Mouse (Mus musculus) cerebellum, adult (tissue): ENCODE data around the gene Pitpnc1.
A peak's percentile ranks its signal among the peaks of the same experiment; 100 is the strongest.

ENCODE experiments used
- ATAC-seq: cut with Nextera tagmentation; 2 replicates; pipeline ENCODE4 v1.9.2; 2017; ENCODE audit warnings: mild to moderate bottlenecking, moderate library complexity, mixed read lengths; ENCODE audit not compliant: insufficient number of reproducible peaks, low FRiP score, low TSS enrichment

Pitpnc1 gene

DNA sequence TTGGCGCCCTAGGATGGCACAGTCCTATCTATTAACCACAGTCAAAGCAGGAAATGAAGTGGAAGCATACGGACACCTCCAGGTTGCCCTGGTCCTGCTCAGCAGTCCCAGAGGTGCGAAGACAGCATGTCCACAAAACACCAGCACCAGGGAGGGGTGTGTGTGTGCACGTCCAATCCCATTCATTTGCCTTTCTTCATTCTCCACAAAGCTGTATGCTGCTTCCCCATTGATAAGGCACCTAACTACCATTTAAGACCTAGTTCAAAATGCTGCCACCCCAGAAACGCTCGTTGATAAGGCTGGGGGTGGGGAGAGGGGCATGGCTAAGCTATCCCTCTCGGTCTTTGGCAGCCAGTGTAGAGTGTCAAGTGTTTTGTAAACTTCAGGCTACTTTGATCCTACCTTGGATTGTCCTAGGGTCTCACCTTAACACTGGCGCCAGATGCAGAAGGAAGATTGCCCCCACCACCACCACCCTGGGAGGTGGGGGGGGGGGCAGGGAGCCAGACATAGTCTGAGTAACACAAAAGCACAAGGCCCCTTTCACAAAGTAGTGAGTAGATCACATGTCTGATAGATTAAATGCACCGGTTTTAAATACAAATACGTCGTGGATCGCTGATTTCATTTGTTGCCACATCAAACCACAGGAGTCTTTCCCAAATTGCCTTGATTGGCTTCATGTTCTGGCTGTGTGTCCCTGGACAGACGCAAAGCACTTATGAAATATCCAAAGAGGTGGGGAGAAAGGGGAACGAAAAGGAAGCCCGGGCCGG lies 2.1 kb downstream of the Pitpnc1 start:
- 0 out of 2 replicates have a peak, but pooled peaks have one; percentile 4 for ATAC-seq

DNA sequence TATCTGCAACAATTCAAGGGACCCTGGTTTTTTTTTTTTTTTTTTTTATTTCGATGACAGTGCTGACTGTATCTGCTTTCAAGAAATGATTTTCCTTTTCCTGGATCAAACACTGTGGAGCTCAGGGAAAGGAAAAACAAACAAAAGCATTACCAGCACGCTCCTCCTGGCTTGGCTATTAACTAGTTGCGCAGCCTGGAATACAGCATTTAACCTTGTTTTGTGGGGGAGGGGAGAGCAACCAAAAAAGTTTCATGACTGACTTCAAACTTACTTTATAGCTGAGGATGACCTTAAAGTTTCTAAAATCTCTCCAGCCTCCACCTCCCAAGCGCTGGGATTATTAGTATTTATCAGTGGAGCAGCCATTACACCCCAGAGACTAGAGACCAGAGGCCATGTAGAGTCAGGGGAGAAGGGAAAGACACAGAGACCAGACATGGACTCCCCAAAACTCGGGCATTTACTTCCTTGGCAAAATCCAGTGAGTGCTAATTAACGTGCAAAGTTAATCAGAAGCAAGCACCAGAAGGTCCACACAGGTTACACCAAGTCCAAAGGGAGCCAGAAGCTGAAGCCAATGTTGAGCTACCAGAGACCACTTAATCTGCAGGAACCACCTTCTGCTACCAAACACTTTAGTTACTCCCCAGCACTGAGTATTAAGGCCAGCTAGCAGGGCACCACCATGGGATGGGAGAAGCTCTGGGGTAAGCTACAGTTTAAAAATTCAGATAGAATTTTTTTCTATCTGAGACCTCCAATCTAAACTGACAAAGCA lies 3.7 kb downstream of the Pitpnc1 start:
- no peak for ATAC-seq

DNA sequence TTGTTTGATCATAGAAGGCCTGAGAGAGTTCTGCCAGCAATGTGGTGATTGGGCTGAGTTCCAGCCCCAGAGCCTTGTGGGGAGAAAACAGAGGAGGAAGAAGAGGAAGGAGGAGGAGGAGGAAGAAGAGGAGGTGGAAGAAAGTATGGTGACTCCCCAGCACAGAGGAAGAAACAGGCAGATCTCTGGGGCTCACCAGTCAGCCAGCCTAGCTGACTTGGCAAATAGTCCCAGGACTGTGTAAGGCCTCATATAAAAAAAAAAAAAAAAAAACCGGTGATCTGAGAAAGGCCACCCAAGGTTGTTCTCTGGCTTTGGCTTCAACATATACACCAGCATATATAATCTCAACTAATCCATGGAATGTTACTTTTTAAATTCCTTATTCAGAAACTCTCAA lies 4.5 kb downstream of the Pitpnc1 start:
- no peak for ATAC-seq

DNA sequence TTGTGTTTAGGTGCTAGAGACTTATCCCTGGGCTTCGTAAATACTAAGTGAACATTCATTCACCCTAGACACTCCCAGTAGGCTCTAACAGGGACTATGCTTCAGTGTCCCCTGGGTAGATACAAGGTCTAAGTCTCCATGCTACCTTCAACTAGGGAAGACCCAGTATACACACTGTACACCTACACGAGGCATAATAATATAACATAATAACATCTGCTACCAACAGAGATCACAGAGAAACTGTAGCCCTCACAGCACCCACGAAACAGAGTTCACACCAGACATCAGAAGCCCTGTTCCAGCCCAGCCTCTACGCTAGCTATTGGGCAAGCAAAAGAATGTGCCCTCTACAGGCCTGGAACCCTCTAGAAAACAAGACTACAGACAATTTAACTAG lies 5.5 kb downstream of the Pitpnc1 start:
- no peak for ATAC-seq

DNA sequence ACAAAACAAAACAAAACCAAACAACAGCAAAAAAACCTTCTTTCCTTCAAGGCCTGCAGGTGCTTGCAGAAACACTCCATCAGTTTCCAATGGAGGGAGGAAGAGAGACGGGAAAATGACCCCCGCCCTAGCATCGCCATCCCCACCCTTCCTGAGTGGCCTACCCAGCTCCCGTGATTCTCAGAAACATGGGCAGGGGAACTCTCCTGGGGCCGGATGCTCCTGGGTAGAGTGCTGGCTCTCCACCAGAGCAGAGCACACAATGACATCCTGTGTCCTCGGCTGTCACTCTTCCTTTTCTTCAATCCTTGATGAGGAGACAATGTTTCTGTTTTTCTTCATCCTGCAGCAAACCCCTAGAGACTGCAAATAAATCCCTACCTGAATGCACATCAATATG lies 6.4 kb downstream of the Pitpnc1 start:
- no peak for ATAC-seq

DNA sequence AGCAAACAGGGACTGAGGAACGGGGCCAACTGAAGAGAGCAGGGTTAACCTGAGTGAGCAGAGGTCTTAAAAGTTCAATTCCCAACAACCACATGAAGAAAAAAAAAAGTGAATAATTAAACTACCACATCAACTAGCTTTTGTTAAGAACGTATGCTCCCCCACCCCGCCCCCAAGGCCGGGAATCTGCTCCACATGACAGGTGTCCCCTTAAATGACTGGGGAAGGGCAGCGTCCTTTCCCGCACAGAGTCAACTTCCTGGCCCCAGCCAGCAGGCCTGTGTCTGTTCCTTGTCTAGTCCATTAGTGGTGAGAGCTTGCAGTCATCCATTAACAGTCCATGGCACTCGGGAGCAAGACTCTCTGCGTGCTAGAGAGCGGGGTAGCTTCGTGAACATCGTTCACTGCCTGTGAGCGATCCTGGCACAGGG lies 7.2 kb downstream of the Pitpnc1 start:
- no peak for ATAC-seq

DNA sequence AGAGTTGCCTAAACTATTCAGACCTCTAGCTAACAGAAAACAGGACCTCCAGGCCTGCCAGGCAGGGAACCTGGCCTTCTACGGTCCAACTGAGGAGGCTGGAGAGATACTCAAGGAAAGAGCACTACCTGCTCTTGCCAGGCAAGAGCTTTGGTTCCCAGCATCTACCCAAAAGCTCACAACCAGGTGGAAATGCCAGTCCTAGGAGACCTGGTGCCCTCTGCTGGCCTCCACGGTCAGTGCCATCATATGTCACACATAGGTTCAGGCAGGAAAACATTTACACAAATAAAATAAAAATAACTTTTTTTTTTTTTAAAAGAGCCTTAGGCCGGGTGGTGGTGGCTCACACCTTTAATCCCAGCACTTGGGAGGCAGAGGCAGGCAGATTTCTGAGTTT lies 8.0 kb downstream of the Pitpnc1 start:
- no peak for ATAC-seq

DNA sequence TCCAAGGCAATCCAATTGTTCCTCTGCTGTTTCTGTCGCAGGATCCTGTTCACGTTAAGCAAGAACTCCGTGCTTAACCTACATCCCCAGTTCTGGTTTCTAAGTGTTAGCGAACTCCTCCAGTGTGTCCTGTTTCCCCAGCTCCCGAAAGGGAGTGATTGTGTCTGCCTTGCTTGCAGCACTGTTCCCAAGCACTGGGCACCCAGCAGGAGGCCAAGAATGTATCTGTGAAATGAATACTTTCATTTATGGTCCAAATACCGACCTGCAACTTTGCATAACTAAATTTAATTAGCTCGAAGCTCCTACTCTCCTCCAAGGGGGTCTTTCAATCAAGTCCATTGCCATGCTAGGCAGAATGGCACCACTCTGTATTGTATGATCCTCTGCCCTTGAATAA lies 10.7 kb downstream of the Pitpnc1 start:
- ATAC-seq = no peak

DNA sequence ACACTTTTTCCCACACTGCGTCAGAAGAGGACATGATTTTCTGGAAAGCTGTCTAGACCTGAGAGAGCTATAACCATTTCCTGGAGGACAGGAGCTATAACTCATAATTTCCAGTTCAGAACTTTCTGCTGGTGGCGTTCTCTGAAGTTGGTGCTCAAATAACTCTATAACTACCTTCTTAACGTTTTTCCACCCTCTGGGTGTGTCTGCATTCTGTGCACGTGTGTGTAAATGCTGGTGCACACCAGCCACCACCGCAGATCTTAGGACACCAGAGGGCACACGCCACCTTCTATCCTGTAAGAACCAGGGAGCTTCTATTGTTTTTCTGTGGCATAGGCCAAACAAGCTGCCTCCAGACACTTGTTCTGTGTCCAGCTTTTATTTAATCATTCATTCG lies 11.5 kb downstream of the Pitpnc1 start:
- ATAC-seq = no peak

DNA sequence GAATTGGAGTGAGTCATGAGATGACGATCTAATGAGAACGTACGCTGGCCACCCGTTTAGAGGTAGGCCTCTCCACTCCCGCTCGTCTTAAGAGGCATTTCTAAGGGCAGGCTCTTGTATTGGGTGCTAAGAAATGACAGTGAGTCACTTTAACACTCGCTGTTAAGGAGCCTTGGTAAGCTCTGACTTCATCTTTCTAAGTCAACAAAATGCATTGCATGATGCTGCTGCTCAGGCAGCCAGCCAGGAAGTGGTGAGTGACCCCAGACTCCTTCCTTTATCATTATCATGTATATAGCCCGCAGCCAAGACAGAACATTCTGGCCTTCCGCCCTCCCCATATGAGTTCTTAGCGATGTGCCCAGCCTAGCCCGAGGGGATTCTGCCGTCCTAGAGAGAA lies 12.2 kb downstream of the Pitpnc1 start:
- ATAC-seq = no peak

DNA sequence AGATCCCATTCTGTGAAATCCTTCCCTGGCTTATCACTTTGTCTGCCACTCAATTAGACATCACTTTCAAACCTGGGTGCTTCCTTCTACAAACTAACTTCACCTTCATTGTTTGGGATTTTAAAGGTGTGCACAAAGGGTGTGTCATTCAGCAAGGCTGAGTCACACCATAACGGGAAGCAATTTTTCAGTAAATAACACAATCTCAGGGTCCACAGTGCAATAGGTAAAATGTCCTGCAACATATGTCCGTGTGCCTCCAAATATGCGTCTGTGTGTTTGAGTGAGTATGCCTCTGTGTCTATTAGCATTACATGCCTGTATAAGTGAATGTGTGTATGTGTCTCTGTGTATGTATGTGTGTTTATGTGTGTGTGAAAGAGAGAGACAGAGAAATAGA lies 13.2 kb downstream of the Pitpnc1 start:
- no peak for ATAC-seq

DNA sequence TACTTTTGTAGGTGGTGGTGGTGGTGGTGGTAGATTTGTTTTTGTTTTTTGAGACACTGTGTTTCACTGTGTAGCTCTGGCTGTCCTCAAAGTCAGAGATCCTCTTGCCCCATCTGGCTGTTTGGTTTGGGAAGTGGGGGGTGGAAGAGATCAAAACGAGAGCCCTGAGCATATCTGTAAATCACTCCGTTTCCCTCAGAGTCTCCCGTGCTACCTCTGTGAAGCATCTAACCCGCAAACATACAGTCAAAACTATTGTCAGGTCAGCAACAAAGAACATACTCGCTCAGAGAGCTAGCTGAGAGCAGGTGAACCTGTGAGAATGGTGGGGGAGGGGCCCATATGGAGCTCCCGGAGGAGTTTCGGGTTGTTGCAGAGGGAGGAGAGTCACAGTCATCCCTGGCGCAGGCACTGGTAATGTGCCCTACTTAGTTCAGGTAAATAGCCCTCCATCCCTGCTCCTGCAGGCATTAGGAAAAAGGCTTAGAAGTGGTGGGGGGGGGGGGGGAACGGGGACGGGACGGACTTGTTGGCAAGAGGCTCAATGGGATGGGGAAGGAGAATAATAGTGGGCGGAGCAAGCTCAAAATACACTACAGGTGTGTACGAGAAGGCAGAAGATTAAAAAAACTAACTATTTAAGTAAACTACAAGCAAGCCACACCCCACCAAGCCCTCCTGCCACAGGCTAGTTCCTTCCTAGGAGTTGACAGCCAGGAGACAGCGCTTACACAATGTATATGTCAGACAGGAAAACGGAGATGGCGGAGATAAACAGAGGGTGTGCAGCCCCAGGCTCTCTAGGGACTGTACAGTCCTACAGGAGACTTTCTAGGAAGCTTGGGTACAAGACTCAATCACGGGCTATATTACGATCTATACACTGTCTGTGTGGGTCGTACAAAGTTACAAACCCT lies 15.7 kb downstream of the Pitpnc1 start:
- ATAC-seq = no peak

DNA sequence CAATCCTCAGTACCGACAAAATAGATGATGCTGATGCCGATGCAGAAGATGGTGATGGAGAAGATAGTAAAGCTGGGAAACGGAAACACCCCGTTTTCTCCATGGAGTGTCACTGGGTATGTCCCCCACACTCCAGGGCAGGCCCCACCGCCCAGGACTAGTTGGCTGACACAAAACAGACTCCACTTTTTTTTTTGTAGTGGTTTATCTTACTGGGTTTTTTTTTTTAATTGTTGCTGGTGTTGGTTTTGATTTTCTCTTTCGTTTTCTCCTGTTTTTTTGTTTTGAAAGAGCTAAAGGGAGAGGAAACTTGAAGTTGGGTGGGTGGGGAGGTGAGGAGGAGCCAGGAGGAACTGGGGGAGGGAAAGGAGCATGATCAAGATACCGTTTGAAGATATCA lies 18.4 kb downstream of the Pitpnc1 start:
- ATAC-seq = no peak

DNA sequence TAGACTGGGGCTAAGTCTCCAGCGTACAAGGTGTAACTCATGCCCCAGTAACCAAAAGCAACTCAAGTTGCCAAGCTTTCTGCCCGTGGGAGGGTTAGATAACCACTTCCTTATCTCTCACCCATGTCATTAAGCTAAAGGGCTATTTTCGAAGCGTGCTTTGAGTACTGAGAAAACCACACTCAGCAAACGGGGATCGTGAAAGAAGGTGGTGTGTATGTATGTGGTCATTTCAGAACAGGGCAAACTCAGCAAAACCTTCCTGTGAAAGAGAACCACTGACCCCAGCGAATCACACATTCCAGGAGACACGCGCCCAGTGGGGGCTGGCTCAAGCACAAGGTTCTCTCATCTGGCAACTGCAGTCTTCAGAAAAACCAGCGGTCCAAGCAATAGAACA lies 19.4 kb downstream of the Pitpnc1 start:
- ATAC-seq = no peak

DNA sequence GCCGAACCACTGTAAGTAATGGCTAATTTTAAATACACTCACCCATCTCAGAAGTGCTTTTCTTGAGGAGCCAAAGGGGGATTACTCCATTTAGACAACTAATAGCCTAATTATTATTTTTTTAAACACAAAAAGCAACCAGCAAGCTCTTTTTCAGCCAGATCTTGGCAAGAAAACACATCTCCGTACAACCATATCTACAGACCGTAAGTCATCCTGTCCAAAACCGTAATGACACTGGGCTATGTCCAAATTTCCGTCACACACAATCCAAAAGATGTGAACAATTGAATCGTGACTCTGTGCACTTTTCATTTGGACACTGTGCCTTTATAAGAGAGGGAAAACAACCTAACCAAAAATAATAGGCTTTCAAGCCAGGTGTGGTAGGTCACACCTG lies 20.4 kb downstream of the Pitpnc1 start:
- ATAC-seq = no peak

DNA sequence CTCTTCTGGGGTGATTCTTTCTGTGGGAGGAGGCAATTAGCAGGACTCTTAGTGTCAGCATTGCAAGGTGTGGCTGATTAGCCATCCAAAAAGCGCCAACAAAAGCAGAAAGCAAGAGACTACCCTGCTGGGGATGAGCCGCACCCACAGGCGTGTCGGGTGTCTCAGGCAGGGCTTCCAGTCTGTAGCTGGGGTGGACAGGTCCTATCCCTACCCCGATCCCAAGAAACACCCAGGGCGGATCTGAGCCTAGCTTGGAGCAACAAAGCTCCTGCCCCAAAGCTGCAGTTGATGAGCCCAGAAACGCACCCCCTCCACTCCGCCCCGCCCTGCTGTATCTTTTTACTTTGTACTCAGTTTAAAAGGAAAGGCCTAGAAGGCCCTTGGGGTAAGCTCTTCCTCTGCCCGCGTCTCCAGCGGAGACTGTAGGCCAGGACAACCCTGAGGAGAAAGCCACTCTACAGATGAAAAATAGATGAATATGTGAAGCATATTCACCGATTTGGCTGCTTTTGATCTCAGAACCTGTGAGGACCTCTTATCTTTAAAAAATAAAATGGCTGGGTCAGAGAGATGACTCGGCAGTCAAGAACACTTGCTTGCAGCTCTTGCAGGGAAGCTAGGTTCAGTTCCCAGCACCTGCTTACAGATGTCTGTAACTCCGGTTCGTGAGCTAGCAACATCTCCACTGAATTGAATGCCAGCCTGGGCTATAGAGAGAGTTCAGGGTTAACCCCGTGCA lies 21.2 kb downstream of the Pitpnc1 start:
- no peak for ATAC-seq

DNA sequence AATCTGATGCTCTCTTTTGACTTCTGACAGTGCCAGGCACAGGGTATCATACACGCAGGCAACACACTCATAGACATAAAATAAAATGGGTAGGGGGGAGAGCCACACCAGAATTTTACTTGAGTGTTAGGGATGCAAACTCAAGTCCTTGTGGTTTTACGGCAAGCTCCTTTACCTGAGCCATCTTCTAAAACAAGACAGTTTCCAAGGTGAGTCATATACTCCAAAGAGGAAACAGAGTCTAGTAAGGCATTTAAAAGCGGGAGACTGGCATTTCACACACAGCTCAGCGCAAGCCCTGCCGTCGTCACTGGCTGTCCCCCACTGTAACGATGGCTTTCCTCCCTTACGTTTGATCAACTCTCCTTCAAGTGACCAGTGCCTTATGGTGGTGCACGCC lies 22.6 kb downstream of the Pitpnc1 start:
- no peak for ATAC-seq

DNA sequence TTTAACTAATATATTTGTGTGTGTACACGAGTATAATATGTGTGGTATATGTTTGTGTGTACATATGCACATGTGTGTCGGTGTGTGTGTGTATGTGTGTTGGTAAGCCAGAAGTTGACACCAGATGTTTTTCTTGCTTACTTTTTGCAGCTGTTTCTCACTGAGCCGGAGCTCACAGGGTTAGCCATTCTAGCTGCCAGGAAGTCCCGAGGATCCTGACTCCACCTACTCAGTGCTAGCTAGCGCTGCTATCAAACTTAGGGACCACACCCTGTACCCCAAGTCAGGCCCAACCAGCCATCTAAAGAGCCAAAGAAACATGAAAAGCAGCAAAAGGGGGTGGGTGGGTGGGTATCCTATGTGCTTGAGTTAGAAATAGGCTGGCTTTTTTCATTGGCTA lies 23.1 kb downstream of the Pitpnc1 start:
- no peak for ATAC-seq

DNA sequence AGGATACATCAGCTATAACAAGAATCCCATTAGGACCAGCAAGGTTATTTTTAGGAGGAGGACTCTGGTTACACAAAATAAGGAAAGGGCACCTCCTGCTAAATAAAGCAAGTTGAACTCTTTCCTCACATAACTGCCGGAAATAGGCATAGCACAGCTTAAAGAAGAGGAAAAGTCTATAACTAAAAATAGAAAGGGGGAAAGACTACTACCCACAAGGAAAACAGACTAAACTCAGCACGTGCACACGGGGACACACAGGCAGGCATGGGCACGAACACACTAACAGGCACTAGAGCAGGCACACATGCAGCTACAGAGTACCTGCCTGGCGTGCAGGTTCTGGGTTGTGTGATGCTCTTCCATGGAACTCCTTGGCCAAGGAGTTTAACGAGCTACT lies 23.8 kb downstream of the Pitpnc1 start:
- no peak for ATAC-seq

DNA sequence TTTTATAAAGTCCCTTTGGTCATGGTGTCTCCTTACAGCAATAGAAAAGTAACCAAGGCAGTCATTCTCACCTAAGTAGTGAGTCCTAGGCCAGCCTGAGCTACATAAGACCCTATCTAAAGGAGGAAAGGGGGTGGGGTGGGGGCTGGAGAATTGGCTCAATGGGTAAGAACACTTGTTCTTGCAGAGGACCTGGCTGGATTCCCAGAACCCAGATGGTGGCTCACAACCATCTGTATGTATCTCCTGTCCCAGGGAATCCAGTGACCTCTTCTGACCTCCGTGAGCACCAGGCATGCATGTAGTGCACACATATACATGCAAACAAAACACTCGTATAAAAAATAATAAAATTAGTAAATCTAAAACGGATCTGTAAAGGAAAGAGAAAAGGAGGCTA lies 24.8 kb downstream of the Pitpnc1 start:
- no peak; the same call in 1 of the 2 replicates for ATAC-seq
